Mouse (Mus musculus): ENCODE measurements around the gene Ube2e1.
"Not testable (repeated sequence)": the region's sequence is repeated elsewhere in the genome, so short reads cannot be mapped to it uniquely, and the experiment has no call there.

DNA sequence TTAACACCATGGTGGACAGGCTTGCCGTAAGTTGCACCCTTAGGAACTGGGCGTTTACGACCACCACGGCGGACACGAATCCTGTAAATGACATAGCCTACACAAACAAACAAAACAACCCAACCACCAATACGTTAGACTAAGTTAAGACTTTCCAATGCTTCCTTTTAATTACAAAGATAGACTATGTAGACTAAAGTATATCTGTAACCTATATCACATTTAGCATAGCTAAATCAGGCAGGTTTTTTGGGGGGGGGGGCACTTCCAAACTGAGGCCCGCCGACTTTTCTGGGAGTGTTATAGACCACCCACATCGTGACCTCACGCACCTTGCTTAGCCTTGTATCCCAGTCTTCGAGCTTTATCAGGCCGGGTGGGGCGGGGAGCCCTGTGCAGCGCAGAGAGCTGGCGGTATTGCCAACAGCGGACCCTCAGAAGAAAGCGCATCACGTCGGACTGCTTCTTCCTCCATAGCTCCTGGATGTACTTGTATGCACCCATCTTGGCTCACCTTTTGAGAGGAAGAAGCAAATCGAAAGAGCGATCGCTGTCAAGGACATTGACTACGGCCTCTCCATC lies 61.6 kb downstream of the Ube2e1 start:
- not testable (repeated sequence) for TF ChIP-seq CTCF (IDR thresholded peaks at IDR 0.05; ENCODE audit: control insufficient read depth, insufficient read depth, insufficient read length); MYOG (IDR thresholded peaks at IDR 0.05; ENCODE audit: control insufficient read depth, extremely low read depth, insufficient read length); MAX (IDR thresholded peaks at IDR 0.05); MYOD1 (IDR thresholded peaks at IDR 0.05; ENCODE audit: control insufficient read depth, insufficient read length, low read depth); FOSL1 (IDR thresholded peaks at IDR 0.05; ENCODE audit: insufficient read depth, low read length, poor library complexity, severe bottlenecking)

Measured in C2C12 (cell line).